Mouse (Mus musculus) lung, adult 2 months (tissue): ENCODE data around the gene Fam89a.

ENCODE experiments used
- CTCF ChIP-seq: fragments of 200-500 bp; IDR thresholded peaks from 2 replicates; pipeline ENCODE4 v1.5.1; 2011; ENCODE audit warnings: mild to moderate bottlenecking, low read length, control low read depth; ENCODE audit not compliant: insufficient read depth
- POLR2A ChIP-seq: fragments of 200-500 bp; IDR thresholded peaks from 2 replicates; pipeline ENCODE4 v1.6.1; 2011; ENCODE audit warnings: low read depth, mild to moderate bottlenecking, control low read depth, low read length, borderline replicate concordance; ENCODE audit errors: extremely low read depth

DNA sequence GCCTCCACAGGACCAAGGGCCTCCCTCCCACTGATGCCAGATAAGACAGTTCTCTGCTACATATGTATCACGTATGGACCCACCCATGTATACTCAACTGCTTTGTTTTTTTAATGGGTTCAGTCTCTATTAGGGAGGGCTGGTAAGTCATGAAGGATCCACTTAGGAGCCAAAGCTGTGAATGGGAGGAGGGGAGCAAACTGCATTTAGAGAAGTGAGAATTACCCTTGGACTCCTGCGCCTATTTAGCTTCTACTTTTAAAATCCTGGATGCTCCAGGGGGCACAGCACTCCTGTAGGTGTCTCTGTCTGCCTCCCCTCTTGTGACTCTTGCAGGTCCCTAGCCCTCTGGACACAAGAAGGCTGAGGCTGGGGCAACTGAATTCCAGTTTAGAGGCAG is 4.5 kb upstream of the Fam89a start:
- TF ChIP-seq POLR2A, result no peak
- TF ChIP-seq CTCF, result no peak
